Mouse (Mus musculus) forebrain, embryonic 10.5 days (tissue): ENCODE results near the gene Gas2l1. TPM values are rescaled to one million over a fixed set of nuclear protein-coding genes. Genes with fewer than 3 reads are reported as not detected.
"Not testable (repeated sequence)": the region's sequence is repeated elsewhere in the genome, so short reads cannot be mapped to it uniquely, and the experiment has no call there.

Source experiments
- DNase-seq: peaks from one replicate; pipeline ENCODE4 v3.0.0-alpha.2; 2017; ENCODE audit warnings: low spot score; ENCODE audit errors: extremely low spot score
- H3K27ac ChIP-seq: fragments of 300-500 bp; sonication (generic); 2 replicates; pipeline ENCODE4 v1.5.1; 2016; ENCODE audit warnings: mild to moderate bottlenecking
- H3K27me3 ChIP-seq: fragments of 300-500 bp; sonication (generic); 2 replicates; pipeline ENCODE4 v1.6.1; 2016; ENCODE audit warnings: mild to moderate bottlenecking; ENCODE audit not compliant: poor library complexity, severe bottlenecking
- H3K36me3 ChIP-seq: fragments of 300-500 bp; sonication (generic); replicated peaks from 2 replicates; pipeline ENCODE4 v1.6.1; 2016; ENCODE audit warnings: mild to moderate bottlenecking, moderate library complexity
- H3K4me1 ChIP-seq: fragments of 300-500 bp; sonication (generic); 2 replicates; pipeline ENCODE4 v1.6.1; 2016
- H3K4me3 ChIP-seq: fragments of 300-500 bp; sonication (generic); 2 replicates; pipeline ENCODE4 v1.5.1; 2016; ENCODE audit warnings: mild to moderate bottlenecking, moderate library complexity
- H3K9me3 ChIP-seq: fragments of 300-500 bp; sonication (generic); 2 replicates; pipeline ENCODE4 v1.6.1; 2016; ENCODE audit warnings: mild to moderate bottlenecking, moderate library complexity
- WGBS: fragments of 180-500 bp; shearing (Covaris S2); methylation state at CpG from one replicate; pipeline ENCODE4 v1.1.7; 2016; 5-methylcytosine and 5-hydroxymethylcytosine counted together
- polyA plus RNA-seq: library from polyadenylated mRNA; unstranded; fragments of >200 nt; fragmentation: Nextera tagmentation; extraction: Ambion mirVana; gene quantifications from 2 replicates; pipeline ENCODE4 v1.2.1, GENCODE M21; 2016

Gas2l1 gene
- polyA plus RNA-seq, 1 experiment from 2014 or later = 20.9 TPM

GRCm38 (mm10) chr11:5096480-5097020 lies 31.4 kb upstream of the Gas2l1 start:
- H3K27ac ChIP-seq = no peak overlapping the region
- H3K36me3 ChIP-seq = peaks cover 48% of the 10 kb centered on the region
- peaks cover 35% of the 10 kb centered on the region for H3K4me1 ChIP-seq
- peak overlapping the region; percentile 80 for H3K4me3 ChIP-seq
- 82% methylated on average over 8 of the region's 8 CpGs for WGBS
- H3K9me3 ChIP-seq = no peaks in the 10 kb centered on the region
- no peak for DNase-seq
- no peaks in the 10 kb centered on the region for H3K27me3 ChIP-seq

- H3K9me3 ChIP-seq = no peaks in the 10 kb centered on the region
- H3K4me3 ChIP-seq = peak overlapping the region; percentile 80; the same call in 1 of the 2 replicates
- H3K27ac ChIP-seq = no peak overlapping the region
- DNase-seq = no peak
- H3K4me1 ChIP-seq = peaks cover 29% of the 10 kb centered on the region
- 90% methylated on average over 5 of the region's 5 CpGs for WGBS
- no peaks in the 10 kb centered on the region for H3K27me3 ChIP-seq
- peaks cover 52% of the 10 kb centered on the region for H3K36me3 ChIP-seq
These were observed 30.8 kb upstream of the Gas2l1 start for GRCm38 (mm10) chr11:5095877-5096276.

GRCm38 (mm10) chr11:5091706-5092105 lies 26.6 kb upstream of the Gas2l1 start:
- 61% methylated on average over 2 of the region's 2 CpGs for WGBS
- Histone ChIP-seq H3K36me3 (peaks cover 93% of the 10 kb centered on the region), H3K27ac (no peak overlapping the region), H3K4me1 (peaks cover 10% of the 10 kb centered on the region), H3K4me3 (no peak overlapping the region), H3K27me3 (no peaks in the 10 kb centered on the region), H3K9me3 (no peaks in the 10 kb centered on the region)
- DNase-seq = no peak

- Histone ChIP-seq H3K27ac (no peak overlapping the region), H3K27me3 (no peaks in the 10 kb centered on the region), H3K9me3 (no peaks in the 10 kb centered on the region), H3K36me3 (peaks cover 100% of the 10 kb centered on the region), H3K4me3 (no peak overlapping the region), H3K4me1 (no peaks in the 10 kb centered on the region)
- no peak for DNase-seq
- WGBS = 96% methylated on average over 1 of the region's 1 CpGs
These were observed 24.0 kb upstream of the Gas2l1 start for GRCm38 (mm10) chr11:5089147-5089546.

DNA sequence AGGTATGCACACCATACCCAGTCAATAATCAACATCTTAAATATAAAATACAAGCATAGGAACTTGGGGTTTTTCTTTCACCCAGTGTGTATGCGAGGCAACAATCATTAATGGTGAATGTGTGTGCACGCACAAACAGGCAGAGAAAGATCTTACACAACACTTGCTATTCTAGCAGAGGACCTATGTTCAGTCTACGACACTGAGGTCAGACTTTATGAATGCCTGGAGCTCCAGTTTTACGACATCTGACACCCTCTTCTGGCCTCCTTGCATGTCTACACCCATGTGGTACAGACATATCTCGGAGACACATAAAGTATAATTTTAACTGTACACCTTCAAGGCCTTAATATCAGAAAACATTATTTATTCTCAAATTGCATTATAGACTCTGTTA lies 11.7 kb upstream of the Gas2l1 start:
- DNase-seq, H3K4me3 ChIP-seq, H3K27ac ChIP-seq, H3K27me3 ChIP-seq, H3K9me3 ChIP-seq, H3K4me1 ChIP-seq: not testable (repeated sequence)
- H3K36me3 ChIP-seq = peaks cover 92% of the 10 kb centered on the region
- 91% methylated on average over 4 of the region's 5 CpGs for WGBS

DNA sequence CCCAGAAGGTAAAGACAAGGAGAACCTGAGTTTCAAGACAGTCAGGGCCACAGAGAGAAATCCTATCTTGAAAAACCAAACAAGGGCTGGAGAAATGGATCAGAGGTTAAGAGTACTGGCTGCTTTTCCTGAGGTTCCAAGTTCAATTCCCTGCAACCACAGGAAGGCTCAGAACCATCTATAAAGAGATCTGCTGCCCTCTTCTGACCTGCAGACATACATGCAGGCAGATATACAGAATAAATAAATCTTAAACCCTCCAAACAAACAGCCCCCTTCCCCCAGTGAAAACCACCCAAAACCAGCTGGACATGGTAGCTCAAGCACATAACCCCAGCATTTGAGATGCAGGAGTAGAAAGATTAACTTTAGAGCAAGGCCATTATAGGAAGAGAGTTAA lies 10.6 kb upstream of the Gas2l1 start:
- no peak for DNase-seq
- Histone ChIP-seq H3K4me1 (no peaks in the 10 kb centered on the region), H3K27me3 (no peaks in the 10 kb centered on the region), H3K36me3 (peaks cover 92% of the 10 kb centered on the region), H3K27ac (no peak overlapping the region), H3K4me3 (no peak overlapping the region), H3K9me3 (no peaks in the 10 kb centered on the region)

DNA sequence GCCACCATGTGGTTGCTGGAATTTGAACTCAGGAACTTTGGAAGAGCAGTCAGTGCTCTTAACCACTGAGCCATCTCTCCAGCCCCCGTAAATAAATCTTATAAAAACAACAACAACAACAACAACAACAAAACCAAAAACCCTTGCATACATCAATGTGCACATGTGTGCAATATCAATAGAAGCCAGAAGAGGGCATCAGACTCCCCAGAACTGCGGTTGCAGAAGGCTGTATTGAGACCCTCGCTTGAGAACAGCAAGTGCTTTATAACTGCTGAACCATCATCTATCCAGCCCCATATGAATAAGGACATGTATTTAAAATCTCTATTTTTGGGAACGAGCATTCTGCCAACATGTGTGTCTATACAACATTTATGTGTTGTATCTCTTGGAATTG lies 9.8 kb upstream of the Gas2l1 start:
- H3K36me3 ChIP-seq = peaks cover 92% of the 10 kb centered on the region
- H3K27me3 ChIP-seq = no peaks in the 10 kb centered on the region
- no peak for DNase-seq
- WGBS = 81% methylated on average over 4 of the region's 4 CpGs
- no peaks in the 10 kb centered on the region for H3K9me3 ChIP-seq
- no peak overlapping the region for H3K4me3 ChIP-seq
- H3K4me1 ChIP-seq = no peaks in the 10 kb centered on the region
- H3K27ac ChIP-seq = no peak overlapping the region

DNA sequence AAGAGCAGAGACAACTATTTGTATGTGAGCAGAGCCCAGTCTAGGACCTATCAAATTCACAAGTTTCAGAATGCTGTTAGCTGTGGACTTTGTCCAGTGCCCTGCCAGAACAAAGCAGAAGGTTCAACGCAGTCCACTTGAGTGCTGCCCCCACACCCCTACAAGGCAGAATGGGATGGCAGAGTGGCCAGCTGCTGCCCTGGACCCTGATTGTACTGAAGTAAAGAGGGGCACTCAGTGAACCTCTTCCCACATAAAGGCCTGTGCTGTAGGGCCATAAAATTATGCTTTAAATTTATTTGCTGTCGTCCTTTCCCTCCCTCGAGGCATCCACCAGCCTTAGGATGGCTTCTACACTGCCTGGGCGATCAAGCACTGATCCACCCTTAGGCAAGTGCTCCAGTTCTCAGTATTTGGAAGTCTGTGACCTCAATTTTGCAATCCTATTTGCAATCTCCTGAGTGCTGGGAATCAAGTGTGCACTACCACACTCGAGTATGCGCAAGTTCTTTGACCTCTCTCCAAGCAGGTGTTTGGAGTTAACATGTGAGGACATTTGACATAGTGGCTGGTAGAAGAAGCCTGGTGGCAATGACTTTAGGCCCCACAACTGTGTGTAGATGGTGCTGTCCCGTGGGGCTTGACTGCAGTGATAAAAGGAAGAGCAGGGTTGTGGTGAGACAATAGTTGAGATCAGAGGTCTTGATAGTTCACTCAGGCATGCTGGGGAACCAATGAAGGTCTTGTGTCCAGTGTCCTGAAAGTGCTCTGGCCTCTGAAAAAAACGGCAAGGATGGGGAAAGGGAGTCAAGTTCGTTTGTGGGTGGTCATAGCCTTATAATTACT lies 3.2 kb upstream of the Gas2l1 start:
- Histone ChIP-seq H3K9me3 (no peaks in the 10 kb centered on the region), H3K27ac (no peak overlapping the region), H3K36me3 (peaks cover 63% of the 10 kb centered on the region), H3K4me3 (no peak overlapping the region), H3K4me1 (peaks cover 23% of the 10 kb centered on the region), H3K27me3 (peaks cover 17% of the 10 kb centered on the region)
- 88% methylated on average over 9 of the region's 9 CpGs for WGBS
- no peak for DNase-seq

- DNase-seq = no peak
- H3K9me3 ChIP-seq = no peaks in the 10 kb centered on the region
- no peak overlapping the region for H3K4me3 ChIP-seq
- peaks cover 30% of the 10 kb centered on the region for H3K27me3 ChIP-seq
- peaks cover 36% of the 10 kb centered on the region for H3K4me1 ChIP-seq
- H3K36me3 ChIP-seq = peaks cover 51% of the 10 kb centered on the region
- H3K27ac ChIP-seq = no peak overlapping the region
These were observed 1.9 kb upstream of the Gas2l1 start for GRCm38 (mm10) chr11:5067063-5067462.

DNA sequence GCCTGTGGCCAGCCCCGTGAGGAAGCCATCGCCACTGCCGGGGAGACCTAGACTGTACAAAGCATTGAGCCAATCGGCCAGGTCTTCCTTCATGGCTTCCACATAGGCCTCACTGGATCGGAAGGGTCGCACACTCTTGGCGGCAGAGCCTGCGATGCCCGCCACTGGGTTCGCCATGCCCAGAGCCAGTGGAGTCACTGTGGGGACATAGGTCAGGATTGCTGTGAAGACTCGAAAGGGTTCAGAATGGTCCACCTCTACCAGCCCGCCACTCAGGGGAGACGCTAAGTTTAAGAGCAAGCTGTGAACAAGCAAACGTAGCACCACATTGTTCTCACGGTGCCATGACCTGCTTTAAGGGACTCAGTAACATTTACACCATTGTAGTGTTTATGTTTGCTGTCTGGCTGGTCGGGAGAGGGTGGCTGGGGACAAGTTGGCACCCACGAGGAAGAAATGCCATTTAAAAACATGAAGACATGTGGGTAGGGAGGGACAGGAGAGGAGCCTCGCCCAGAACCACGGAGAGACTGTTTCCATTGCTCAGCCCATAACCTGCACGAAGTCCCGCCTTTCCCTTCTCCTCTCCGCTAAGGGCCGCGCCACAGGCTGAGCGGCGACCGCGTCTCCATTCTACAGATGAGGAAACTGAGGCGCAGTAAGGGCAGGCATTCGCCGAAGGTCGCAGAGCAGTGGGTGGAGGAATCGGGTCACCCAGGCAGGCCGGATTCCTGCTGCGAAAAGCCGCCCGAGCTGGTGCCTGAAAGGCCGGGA lies 658 bp downstream of the Gas2l1 start:
- peaks cover 55% of the 10 kb centered on the region for H3K27me3 ChIP-seq
- H3K4me1 ChIP-seq = peaks cover 55% of the 10 kb centered on the region
- peak; percentile 36 for DNase-seq
- no peaks in the 10 kb centered on the region for H3K9me3 ChIP-seq
- H3K36me3 ChIP-seq = peaks cover 34% of the 10 kb centered on the region
- 14% methylated on average over 38 of the region's 38 CpGs for WGBS
- peak overlapping the region; percentile 86 for H3K27ac ChIP-seq
- peak overlapping the region; percentile 75 for H3K4me3 ChIP-seq

DNA sequence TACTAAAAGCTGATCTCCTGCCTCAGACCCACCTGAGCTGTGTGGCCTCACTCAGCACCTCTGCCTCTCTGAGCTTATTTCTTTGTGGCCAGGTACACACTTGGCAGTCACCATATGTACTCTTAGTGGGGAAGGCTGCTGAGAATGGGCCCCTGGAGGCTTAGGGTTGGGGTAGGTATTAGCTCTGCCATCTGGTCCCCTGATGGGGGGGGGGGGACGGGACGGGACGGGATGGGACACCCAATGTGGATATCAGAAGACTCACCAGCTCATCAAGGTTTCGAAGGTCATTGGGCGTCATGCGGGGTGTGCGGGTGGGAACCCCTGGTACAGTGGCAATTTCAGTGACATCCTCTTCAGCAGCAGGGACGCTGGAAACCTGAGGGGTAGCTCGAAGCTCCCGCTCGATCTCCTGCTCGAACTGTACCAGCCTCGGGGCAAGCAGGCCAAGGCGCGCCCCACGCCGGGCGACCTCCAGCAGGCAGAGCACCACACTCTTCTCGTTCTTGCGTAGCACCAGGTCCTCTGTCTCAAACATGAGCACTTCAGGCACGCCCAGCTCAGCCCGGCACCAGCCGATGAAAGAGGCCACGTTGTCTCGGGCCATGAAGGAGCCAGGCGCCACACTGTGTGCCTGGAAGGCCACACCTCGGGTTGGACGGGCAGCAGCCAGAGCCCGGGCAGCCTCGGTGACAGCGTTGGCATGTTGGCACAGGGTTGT lies 1.4 kb downstream of the Gas2l1 start:
- Histone ChIP-seq H3K27ac (no peak overlapping the region), H3K9me3 (no peaks in the 10 kb centered on the region), H3K27me3 (peaks cover 63% of the 10 kb centered on the region), H3K36me3 (peaks cover 27% of the 10 kb centered on the region), H3K4me1 (peaks cover 63% of the 10 kb centered on the region), H3K4me3 (peak overlapping the region; percentile 75)
- peak; percentile 33 for DNase-seq
- 53% methylated on average over 31 of the region's 31 CpGs for WGBS

GRCm38 (mm10) chr11:5062860-5063505 lies 2.1 kb downstream of the Gas2l1 start:
- peaks cover 19% of the 10 kb centered on the region for H3K36me3 ChIP-seq
- no peaks in the 10 kb centered on the region for H3K9me3 ChIP-seq
- peak overlapping the region; percentile 54; the same call in 1 of the 2 replicates for H3K4me3 ChIP-seq
- WGBS = 65% methylated on average over 13 of the region's 13 CpGs
- H3K4me1 ChIP-seq = peaks cover 70% of the 10 kb centered on the region
- no peak overlapping the region for H3K27ac ChIP-seq
- DNase-seq = no peak
- peaks cover 70% of the 10 kb centered on the region for H3K27me3 ChIP-seq
